Mouse (Mus musculus): ENCODE data around the gene Rchy1.
"Not testable (repeated sequence)": the region's sequence is repeated elsewhere in the genome, so short reads cannot be mapped to it uniquely, and the experiment has no call there.

The Rchy1 gene

GRCm38 (mm10) chr5:91959986-91960385, 2.9 kb downstream of the Rchy1 start:
- DNase-seq: no peak

DNA sequence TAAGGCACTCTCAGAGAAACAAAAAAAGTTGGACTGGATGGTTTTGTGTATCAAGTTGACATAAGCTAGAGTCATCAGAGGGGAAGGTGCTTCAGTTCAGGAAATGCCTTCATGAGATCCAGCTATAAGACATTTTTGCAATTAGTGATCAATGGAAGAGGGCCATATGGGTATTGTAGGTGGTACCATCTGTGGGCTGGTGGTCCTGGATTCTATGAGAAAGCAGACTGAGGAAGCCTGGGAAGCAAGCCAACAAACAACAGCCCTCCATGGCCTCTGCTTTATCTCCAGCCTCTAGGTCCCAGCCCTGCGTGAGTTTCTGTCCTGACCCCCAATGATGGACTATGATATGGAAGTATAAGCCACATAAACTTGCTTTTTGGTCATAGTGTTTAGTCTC, 3.8 kb downstream of the Rchy1 start:
- no peak for DNase-seq

DNA sequence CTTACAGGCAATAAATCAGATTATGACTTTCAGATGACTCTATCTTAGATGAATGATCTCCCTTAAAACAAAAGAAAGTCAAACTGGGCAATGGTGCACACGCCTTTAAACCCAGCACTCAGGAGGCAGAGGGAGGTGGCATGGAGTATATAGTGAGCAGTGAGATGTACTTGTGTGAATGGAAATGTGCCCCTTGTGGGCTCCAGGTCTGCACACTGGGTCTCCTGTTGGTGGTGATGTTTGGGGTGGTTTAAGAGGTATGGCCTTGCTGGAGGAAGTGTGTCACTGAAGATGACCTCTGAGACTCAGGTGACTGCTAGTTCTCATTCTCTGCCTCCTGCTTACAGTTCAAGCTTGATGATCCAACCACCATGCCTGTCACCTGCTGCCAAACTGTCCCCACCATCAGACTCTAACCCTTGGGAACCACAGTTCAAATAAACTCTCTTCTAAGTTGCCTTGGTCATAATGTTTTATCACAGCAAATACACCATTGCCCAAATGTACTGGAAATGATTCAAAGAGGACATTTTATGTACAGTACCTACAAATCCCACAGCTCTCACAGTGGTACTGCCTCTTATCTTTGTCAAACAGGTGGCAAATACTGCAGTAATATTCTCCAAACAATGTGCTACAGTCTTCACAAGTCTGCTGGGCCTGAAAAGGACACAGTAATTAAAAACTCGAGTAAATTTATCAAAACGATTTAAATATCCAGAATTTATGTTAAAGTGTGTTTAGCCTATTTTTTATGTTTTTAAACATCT, 5.7 kb downstream of the Rchy1 start:
- no peak for DNase-seq

GRCm38 (mm10) chr5:91951404-91951803, 11.5 kb downstream of the Rchy1 start:
- DNase-seq: no peak

- no peak for DNase-seq
Measured at GRCm38 (mm10) chr5:91949441-91949840, 13.4 kb downstream of the Rchy1 start.

GRCm38 (mm10) chr5:91947008-91947407, 15.9 kb downstream of the Rchy1 start:
- DNase-seq: no peak

- DNase-seq: not testable (repeated sequence)
Measured at GRCm38 (mm10) chr5:91945609-91946008, 17.3 kb downstream of the Rchy1 start.

DNA sequence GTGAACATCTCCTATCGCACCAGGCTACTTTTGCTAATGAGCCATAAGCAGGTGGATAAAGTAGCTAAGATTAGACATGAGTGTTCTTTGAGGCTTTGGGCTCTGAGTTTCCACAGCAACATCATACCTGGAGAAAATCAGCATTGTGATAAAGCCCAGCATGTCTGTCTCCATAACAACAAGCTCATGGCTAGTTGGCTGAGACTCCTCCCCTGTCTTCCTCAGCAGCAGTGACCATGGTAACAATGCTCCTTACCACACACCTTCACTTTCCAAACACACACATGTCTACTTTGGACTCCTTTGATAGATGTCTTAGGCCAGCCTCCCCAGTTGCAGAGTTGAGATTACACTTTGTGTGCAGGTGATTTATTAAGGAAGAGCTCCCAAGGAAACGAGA, 49.6 kb downstream of the Rchy1 start:
- DNase-seq: no peak

DNA sequence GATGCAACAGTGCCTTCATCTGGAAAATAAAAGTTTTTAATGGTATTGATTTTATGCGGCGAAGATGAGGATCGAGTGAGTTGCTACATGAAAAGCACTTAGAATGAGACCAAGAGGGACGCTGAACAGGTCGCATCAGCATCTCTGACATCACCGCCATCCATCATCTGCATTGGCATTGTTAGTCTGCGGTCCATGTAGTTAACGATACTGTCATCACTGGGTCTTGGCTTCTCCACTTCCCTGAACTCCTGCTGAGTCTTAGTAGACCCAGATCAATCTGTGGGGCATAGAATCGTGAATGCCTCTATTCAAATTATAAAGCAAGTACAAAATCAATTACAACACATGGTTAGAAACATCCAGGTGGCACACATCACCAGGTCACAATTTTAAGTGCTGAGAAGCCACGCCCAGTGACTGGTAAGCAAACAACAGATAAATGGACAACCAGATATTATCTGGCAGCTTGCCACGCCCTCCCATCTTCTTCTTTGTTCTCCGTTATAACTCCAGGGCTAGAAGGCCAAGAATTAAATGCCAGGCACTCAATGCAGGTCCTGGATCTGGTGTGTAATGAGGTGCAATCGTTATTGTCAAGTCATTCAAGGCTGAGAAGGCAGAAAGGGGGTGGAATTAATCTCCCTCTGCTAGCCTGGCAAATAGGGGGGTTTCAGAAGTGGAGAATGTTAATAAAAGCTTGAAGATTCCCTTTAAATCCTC, 51.3 kb downstream of the Rchy1 start:
- DNase-seq: no peak

DNA sequence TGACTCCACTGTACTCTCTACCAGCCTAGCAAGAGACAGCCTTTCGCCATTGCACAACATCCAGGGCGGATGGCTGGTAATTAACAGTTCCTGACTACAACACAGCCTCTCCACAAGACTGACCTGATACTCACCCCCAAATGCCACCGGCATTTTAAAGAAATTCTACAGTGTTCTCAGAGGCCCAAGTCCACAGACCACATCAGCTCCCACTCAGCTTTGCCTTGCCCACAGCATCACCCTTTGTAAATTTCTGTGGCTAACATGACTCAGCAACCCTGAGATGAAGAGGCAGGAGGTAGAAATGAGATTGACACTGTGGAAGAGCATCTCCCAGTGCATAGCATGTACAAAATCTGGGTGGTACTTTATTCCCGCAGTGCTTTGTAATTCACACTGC, 52.3 kb downstream of the Rchy1 start:
- DNase-seq: no peak

DNA sequence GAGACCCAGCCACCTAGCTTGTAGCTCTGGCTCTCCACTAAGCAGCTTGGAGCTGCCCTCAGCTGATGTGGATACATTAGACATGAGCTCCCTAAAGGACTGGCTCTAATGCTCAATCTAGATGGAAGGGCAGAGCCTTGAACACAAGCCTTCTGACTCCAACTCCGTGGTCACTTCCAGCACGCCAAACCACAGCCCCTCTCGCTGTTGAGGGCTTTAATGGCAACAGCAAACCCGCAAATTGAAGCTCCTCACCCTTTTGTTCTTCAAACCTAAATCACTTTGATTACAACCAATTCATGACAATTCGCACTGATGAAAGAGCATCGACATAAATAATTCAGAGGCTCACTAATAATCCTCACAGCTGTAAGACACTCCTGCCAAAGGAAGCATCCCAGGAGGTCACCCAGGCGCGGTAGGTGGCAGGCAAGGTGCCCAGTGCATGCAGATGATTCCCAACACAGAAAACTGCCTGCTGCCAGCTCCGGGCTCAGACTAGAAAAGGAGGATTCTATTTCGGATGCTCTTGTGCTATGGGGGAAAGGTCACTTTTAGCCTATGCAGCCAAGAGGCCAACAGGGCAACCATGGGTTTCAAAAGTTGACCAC, 53.8 kb downstream of the Rchy1 start:
- no peak for DNase-seq

Data from right cerebral cortex, postnatal 14 days (tissue).